Mouse (Mus musculus): ENCODE measurements around the gene Vopp1. TPM values are rescaled to one million over a fixed set of nuclear protein-coding genes. Genes with fewer than 3 reads are reported as not detected.

Vopp1 gene
- total and polyA plus RNA-seq, 2 experiments from 2014 or later: 182 to 269 TPM

DNA sequence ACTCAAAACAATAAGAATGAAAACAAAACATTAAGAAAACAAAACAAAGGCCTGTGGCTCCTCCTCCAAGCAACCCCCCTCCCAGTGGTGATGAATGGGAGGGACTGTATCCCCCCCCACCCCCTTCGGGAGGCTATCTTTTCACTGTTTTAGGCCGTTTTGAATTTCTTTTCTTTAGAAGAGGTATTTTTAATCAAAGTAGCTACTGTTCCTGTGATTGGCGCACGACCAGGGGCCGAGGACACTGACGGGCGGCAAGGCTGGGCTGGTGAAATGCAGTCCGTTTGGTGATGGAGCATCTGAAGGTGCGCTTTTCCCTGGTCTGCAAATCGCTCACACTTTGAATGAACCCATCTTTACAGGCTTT, 122.6 kb downstream of the Vopp1 start, which contains the start of gene Lancl2:
Gene Lancl2 (plus strand): TSS at position 165 of the 367 bp plus-strand sequence.
- H3K27me3 ChIP-seq (ENCODE audit: insufficient read depth, low read length): no peaks in the 10 kb centered on the region
- peak; percentile 67 for DNase-seq (ENCODE audit: low spot score)
- ATAC-seq (ENCODE audit: low FRiP score): peak; percentile 48

GRCm38 (mm10) chr6:57701686-57702085, 123.3 kb downstream of the Vopp1 start:
- Histone ChIP-seq H3K36me3 (ENCODE audit: insufficient read depth, low read length) (no peaks in the 10 kb centered on the region), H3K4me1 (ENCODE audit: insufficient read depth, low read length) (no peaks in the 10 kb centered on the region), H3K9me3 (ENCODE audit: low read length) (no peaks in the 10 kb centered on the region), H3K4me2 (ENCODE audit: low read depth, low read length, poor library complexity, severe bottlenecking) (peak overlapping the region; percentile 55), H3K27me3 (ENCODE audit: insufficient read depth, low read length) (no peaks in the 10 kb centered on the region), H3K9ac (replicated peaks; ENCODE audit: low read length, poor library complexity, severe bottlenecking) (peak overlapping the region; percentile 97), H3K4me3 (ENCODE audit: low read depth, low read length) (peak overlapping the region; percentile 80), H3K27ac (ENCODE audit: low read depth, low read length) (peak overlapping the region; percentile 100)
- TF ChIP-seq CTCF (IDR thresholded peaks at IDR 0.05): peak; percentile 14; the same call in 1 of the 2 replicates
- ATAC-seq (ENCODE audit: low FRiP score): no peak
- DNase-seq (ENCODE audit: low spot score): peak; percentile 13
- WGBS: 25% methylated on average over 4 of the region's 4 CpGs

More for the DNA sequence above, 122.6 kb downstream of the Vopp1 start, which contains the start of gene Lancl2:
- no peaks in the 10 kb centered on the region for H3K4me1 ChIP-seq (ENCODE audit: insufficient read depth, low read length)
- 0% methylated on average over 10 of the region's 10 CpGs for WGBS
- peak within 1 kb of the TSS; percentile 97 for H3K9ac ChIP-seq (replicated peaks; ENCODE audit: low read length, poor library complexity, severe bottlenecking)
- no peaks in the 10 kb centered on the region for H3K9me3 ChIP-seq (ENCODE audit: low read length)
- TF ChIP-seq CTCF (IDR thresholded peaks at IDR 0.05): no peak
- peak within 1 kb of the TSS; percentile 55 for H3K4me2 ChIP-seq (ENCODE audit: low read depth, low read length, poor library complexity, severe bottlenecking)
- peak within 1 kb of the TSS; percentile 100 for H3K27ac ChIP-seq (ENCODE audit: low read depth, low read length)
- no peaks in the 10 kb centered on the region for H3K36me3 ChIP-seq (ENCODE audit: insufficient read depth, low read length)
- H3K4me3 ChIP-seq (ENCODE audit: low read depth, low read length): peak within 1 kb of the TSS; percentile 80

DNA sequence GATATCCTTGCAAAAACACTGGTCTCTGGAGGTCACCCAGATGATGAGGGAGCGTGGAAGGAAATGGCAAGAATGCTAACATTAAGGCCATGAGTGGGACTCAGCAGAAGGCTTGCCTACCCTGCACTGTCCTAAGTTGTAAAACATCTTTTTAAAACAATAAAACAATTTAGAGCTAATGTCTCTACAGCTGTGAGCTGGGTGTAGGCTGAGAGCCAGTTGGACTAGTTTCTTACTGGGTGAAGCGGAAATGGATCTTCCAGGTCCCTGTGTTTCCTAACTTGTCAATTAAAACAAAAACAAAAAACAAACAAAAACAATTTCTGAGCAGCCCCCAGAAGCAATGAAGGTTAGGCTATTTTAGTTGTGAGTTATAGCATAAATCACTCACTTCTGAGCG, 131.8 kb downstream of the Vopp1 start:
- no peak for TF ChIP-seq CTCF (IDR thresholded peaks at IDR 0.05)
- no peaks in the 10 kb centered on the region for H3K4me1 ChIP-seq (ENCODE audit: insufficient read depth, low read length)
- ATAC-seq (ENCODE audit: low FRiP score): no peak
- DNase-seq (ENCODE audit: low spot score): no peak
- H3K4me2 ChIP-seq (ENCODE audit: low read depth, low read length, poor library complexity, severe bottlenecking): no peak overlapping the region
- H3K27ac ChIP-seq (ENCODE audit: low read depth, low read length): no peak overlapping the region
- no peaks in the 10 kb centered on the region for H3K9me3 ChIP-seq (ENCODE audit: low read length)
- no peak overlapping the region for H3K4me3 ChIP-seq (ENCODE audit: low read depth, low read length)
- H3K27me3 ChIP-seq (ENCODE audit: insufficient read depth, low read length): no peaks in the 10 kb centered on the region
- H3K36me3 ChIP-seq (ENCODE audit: insufficient read depth, low read length): no peaks in the 10 kb centered on the region
- H3K9ac ChIP-seq (replicated peaks; ENCODE audit: low read length, poor library complexity, severe bottlenecking): no peak overlapping the region
- 89% methylated on average over 3 of the region's 3 CpGs for WGBS

DNA sequence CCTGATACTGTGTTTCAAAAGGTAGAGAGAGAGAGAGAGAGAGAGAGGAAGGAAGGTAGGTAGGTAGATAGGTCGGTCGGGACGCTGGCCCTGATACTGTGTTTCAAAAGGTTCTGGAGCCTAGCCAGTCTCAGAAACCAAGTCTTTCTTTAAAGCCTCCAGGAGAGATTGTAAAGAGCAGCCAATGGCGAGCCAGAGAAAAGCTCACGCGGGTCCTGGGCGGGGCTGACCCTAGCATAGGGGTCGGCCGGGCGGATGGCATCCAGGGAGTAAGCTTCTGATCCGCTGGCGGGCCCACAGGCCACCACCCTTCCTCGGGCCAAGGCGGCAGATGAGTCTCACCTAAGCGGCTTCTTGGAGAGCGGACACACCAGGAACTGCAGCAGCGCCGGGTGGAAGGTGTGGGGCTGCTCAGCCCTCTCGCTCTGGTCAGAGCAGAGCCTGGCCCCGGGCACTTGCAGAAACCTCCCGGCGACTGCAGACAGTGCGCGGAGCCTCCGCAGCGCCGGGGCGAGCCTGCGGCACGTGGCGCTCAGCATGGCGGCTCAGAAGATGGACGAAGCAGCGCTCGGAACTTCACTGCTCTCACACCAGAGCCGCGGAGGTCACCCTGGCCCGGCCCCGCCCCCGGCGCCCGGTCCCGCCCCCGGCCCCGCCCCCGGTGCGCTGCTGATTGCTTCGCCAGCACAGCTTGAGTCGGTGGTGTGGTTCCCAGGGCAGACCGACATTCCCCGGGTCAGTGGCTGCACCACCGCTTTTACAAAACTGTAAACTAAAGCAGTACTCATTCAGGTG, 133.3 kb downstream of the Vopp1 start, which contains the start of gene Pyurf:
Gene Pyurf (minus strand): TSS at position 612 of the 795 bp plus-strand sequence.
- DNase-seq (ENCODE audit: low spot score) (peak; percentile 90), ATAC-seq (ENCODE audit: low FRiP score) (peak; percentile 98)
- TF ChIP-seq CTCF (IDR thresholded peaks at IDR 0.05): peak; percentile 18; the same call in 1 of the 2 replicates
- no peaks in the 10 kb centered on the region for H3K9me3 ChIP-seq (ENCODE audit: low read length)
- peak within 1 kb of the TSS; percentile 91 for H3K27ac ChIP-seq (ENCODE audit: low read depth, low read length)
- H3K4me3 ChIP-seq (ENCODE audit: low read depth, low read length): peak within 1 kb of the TSS; percentile 78
- no peaks in the 10 kb centered on the region for H3K4me1 ChIP-seq (ENCODE audit: insufficient read depth, low read length)
- no peaks in the 10 kb centered on the region for H3K36me3 ChIP-seq (ENCODE audit: insufficient read depth, low read length)
- H3K4me2 ChIP-seq (ENCODE audit: low read depth, low read length, poor library complexity, severe bottlenecking): peak within 1 kb of the TSS; percentile 87
- WGBS: under 1% methylated on average over 51 of the region's 52 CpGs
- peak within 1 kb of the TSS; percentile 92 for H3K9ac ChIP-seq (replicated peaks; ENCODE audit: low read length, poor library complexity, severe bottlenecking)
- no peaks in the 10 kb centered on the region for H3K27me3 ChIP-seq (ENCODE audit: insufficient read depth, low read length)

GRCm38 (mm10) chr6:57684156-57684555, 140.8 kb downstream of the Vopp1 start:
- WGBS: 96% methylated on average over 1 of the region's 1 CpGs
- Histone ChIP-seq H3K4me1 (ENCODE audit: insufficient read depth, low read length) (no peaks in the 10 kb centered on the region), H3K36me3 (ENCODE audit: insufficient read depth, low read length) (no peaks in the 10 kb centered on the region), H3K4me3 (ENCODE audit: low read depth, low read length) (no peak overlapping the region), H3K27me3 (ENCODE audit: insufficient read depth, low read length) (no peaks in the 10 kb centered on the region), H3K4me2 (ENCODE audit: low read depth, low read length, poor library complexity, severe bottlenecking) (no peak overlapping the region), H3K27ac (ENCODE audit: low read depth, low read length) (no peak overlapping the region), H3K9ac (replicated peaks; ENCODE audit: low read length, poor library complexity, severe bottlenecking) (no peak overlapping the region), H3K9me3 (ENCODE audit: low read length) (no peaks in the 10 kb centered on the region)
- no peak for TF ChIP-seq CTCF (IDR thresholded peaks at IDR 0.05)
- ATAC-seq (ENCODE audit: low FRiP score): no peak
- no peak for DNase-seq (ENCODE audit: low spot score)

Other genes starting within 250 kb of the Vopp1 start
- 1.0 and 1.9 TPM in 2 replicates for gene Herc6, start 244.2 kb downstream of the Vopp1 start, total RNA-seq (2014; rRNA removed)
- 1.2 TPM in 2 replicates for gene Herc6, start 244.2 kb downstream of the Vopp1 start, polyA plus RNA-seq (2015; fragmentation: Nextera tagmentation; extraction: Ambion mirVana)
- 13.7 and 14.9 TPM in 2 replicates for gene Pyurf, start 133.1 kb downstream of the Vopp1 start, total RNA-seq (2014; rRNA removed)
- 13.3 and 14.3 TPM in 2 replicates for gene Pyurf, start 133.1 kb downstream of the Vopp1 start, polyA plus RNA-seq (2015; fragmentation: Nextera tagmentation; extraction: Ambion mirVana)
- gene Lancl2, start 122.6 kb downstream of the Vopp1 start, total RNA-seq (2014; rRNA removed): 112 and 114 TPM in 2 replicates
- gene Lancl2, start 122.6 kb downstream of the Vopp1 start, polyA plus RNA-seq (2015; fragmentation: Nextera tagmentation; extraction: Ambion mirVana): 89.5 and 94.1 TPM in 2 replicates
- gene Vmn1r21, start 25.2 kb upstream of the Vopp1 start, total RNA-seq (2014; rRNA removed): not detected in 2 replicates
- not detected in 2 replicates for gene Vmn1r21, start 25.2 kb upstream of the Vopp1 start, polyA plus RNA-seq (2015; fragmentation: Nextera tagmentation; extraction: Ambion mirVana)
- gene Vmn1r22, start 82.9 kb upstream of the Vopp1 start, total RNA-seq (2014; rRNA removed): not detected in 2 replicates
- gene Vmn1r22, start 82.9 kb upstream of the Vopp1 start, polyA plus RNA-seq (2015; fragmentation: Nextera tagmentation; extraction: Ambion mirVana): not detected in 2 replicates
- gene Vmn1r23, start 101.7 kb upstream of the Vopp1 start, total RNA-seq (2014; rRNA removed): not detected in 2 replicates
- gene Vmn1r23, start 101.7 kb upstream of the Vopp1 start, polyA plus RNA-seq (2015; fragmentation: Nextera tagmentation; extraction: Ambion mirVana): not detected in 2 replicates
- not detected in 2 replicates for gene Vmn1r24, start 136.3 kb upstream of the Vopp1 start, total RNA-seq (2014; rRNA removed)
- not detected in 2 replicates for gene Vmn1r24, start 136.3 kb upstream of the Vopp1 start, polyA plus RNA-seq (2015; fragmentation: Nextera tagmentation; extraction: Ambion mirVana)
- gene Vmn1r25, start 155.7 kb upstream of the Vopp1 start, total RNA-seq (2014; rRNA removed): not detected in 2 replicates
- gene Vmn1r25, start 155.7 kb upstream of the Vopp1 start, polyA plus RNA-seq (2015; fragmentation: Nextera tagmentation; extraction: Ambion mirVana): not detected in 2 replicates
- not detected in 2 replicates for gene Vmn1r26, start 190.0 kb upstream of the Vopp1 start, total RNA-seq (2014; rRNA removed)
- gene Vmn1r26, start 190.0 kb upstream of the Vopp1 start, polyA plus RNA-seq (2015; fragmentation: Nextera tagmentation; extraction: Ambion mirVana): not detected in 2 replicates

Measured in midbrain, postnatal 0 days (tissue).